Comparison of ENCODE assay signal across 8 mouse cellular contexts in the genomic region with DNA sequence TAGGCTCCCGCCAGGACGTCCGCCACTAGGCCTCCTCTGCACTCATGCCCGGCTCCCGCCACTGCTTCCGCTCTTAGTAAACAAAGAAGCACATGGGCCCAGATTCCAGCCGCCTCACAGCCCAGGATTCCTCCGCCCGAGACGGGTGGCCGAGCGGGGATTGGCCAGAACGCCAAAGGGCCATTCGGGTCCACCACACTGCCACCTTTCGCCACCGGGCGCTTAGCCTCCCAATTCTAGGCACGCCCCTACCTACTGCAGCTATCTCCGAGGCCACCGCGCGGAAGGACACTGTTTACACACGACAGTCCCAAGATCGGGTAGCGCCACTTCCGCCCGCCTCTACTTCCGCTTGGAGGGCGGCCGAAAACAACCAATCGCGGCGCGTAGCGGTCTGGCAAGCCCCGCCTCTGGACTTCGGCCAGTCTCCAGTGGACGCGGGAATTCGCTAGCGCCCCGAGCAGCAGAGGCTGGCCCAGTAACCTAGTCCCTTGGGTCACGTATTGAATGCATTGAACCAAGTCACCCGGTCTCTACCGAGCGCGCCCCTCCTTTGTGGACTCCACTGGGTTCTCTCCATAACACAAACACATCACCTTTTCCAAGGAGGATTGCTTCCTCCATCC. TPM values are rescaled to one million over a fixed set of nuclear protein-coding genes. Genes with fewer than 3 reads are reported as not detected.
DNase-seq lines count a peak whose midpoint lies in the region; ATAC-seq lines count a peak whose summit lies in the region.

No protein-coding gene starts in this region.

- no peaks in the 10 kb centered on the region for H3K9me3 ChIP-seq in intestine, embryonic 14.5 days (ENCODE audit: control insufficient read depth, low read length)

- no peaks in the 10 kb centered on the region for H3K27me3 ChIP-seq in intestine, embryonic 14.5 days (replicated peaks; ENCODE audit: control insufficient read depth, insufficient read depth, low read length)

- peak; percentile 97 to 99 for DNase-seq in adrenal gland, adult (ENCODE audit: inconsistent age in 2 of 2, low spot score in 1 of 2)
- DNase-seq in embryo, embryonic 10.5 days (ENCODE audit: low spot score) = peak; percentile 98
- DNase-seq in gastrocnemius, postnatal 14 days = peak; percentile 97
- DNase-seq in intestine, embryonic 14.5 days (ENCODE audit: low spot score) = peak; percentile 98
- DNase-seq in left cerebral cortex, postnatal 14 days (ENCODE audit: low spot score in 2 of 2) = peak; percentile 95 to 97
- DNase-seq in mesoderm, embryonic 11.5 days (ENCODE audit: low read depth, low spot score) = peak; percentile 98
- peak; percentile 91 to 92 for DNase-seq in right cerebral cortex, postnatal 36 days (ENCODE audit: low spot score in 2 of 2)
- peak; percentile 97 for DNase-seq in yolk sac, embryonic 10.5 days (ENCODE audit: low spot score)

- H3K4me1 ChIP-seq in intestine, embryonic 14.5 days (replicated peaks; ENCODE audit: control insufficient read depth, insufficient read depth, low read length) = peaks cover 19% of the 10 kb centered on the region

- H3K9ac ChIP-seq in intestine, embryonic 14.5 days (ENCODE audit: low read length) = peak overlapping the region; percentile 83

- under 1% methylated on average over 47 of the region's 47 CpGs for WGBS in intestine, embryonic 14.5 days

- peaks cover 62% of the 10 kb centered on the region for H3K36me3 ChIP-seq in intestine, embryonic 14.5 days (ENCODE audit: control insufficient read depth, insufficient read depth, low read length)

- peak overlapping the region; percentile 72 for H3K4me2 ChIP-seq in intestine, embryonic 14.5 days (ENCODE audit: low read length)

- intact Hi-C loops in gastrocnemius, postnatal 14 days (cut with DNase I; ENCODE audit: low total_unique reads) = no loop called here
- intact Hi-C loops in left cerebral cortex, postnatal 14 days (cut with DNase I) = no loop called here

- peak; percentile 90 for ATAC-seq in intestine, embryonic 14.5 days (replicated peaks; ENCODE audit: low FRiP score, low TSS enrichment, low read depth)

- peak overlapping the region; percentile 94 for H3K27ac ChIP-seq in intestine, embryonic 14.5 days (ENCODE audit: low read depth)

- peak overlapping the region; percentile 79 for H3K4me3 ChIP-seq in intestine, embryonic 14.5 days (ENCODE audit: low read depth, low read length)

RNA-seq across cellular contexts. Expression of gene Ap4m1, which starts 0.8 kb away (rescaled TPM):
- 10 to 100 TPM in 1 of 2 experiments, 1 to 10 TPM in 1; 7.6 to 10.1 TPM for total RNA-seq in gastrocnemius, postnatal 14 days (2021)
- polyA plus RNA-seq in intestine, embryonic 14.5 days (2014; fragmentation: Nextera tagmentation; extraction: Ambion mirVana) = 19.1 and 21.7 TPM in 2 replicates
- total RNA-seq in left cerebral cortex, postnatal 14 days (2021) = 10 to 100 TPM; 21.6 to 24.8 TPM

RNA-seq across cellular contexts. Expression of gene Mcm7, which starts 1.2 kb away (rescaled TPM):
- 10 to 100 TPM; 10.7 to 11.8 TPM for total RNA-seq in gastrocnemius, postnatal 14 days (2021)
- 182 and 207 TPM in 2 replicates for polyA plus RNA-seq in intestine, embryonic 14.5 days (2014; fragmentation: Nextera tagmentation; extraction: Ambion mirVana)
- 10 to 100 TPM; 11.8 to 14.2 TPM for total RNA-seq in left cerebral cortex, postnatal 14 days (2021)

RNA-seq across cellular contexts. Expression of gene Cops6, which starts 10.2 kb away (rescaled TPM):
- 100 to 1,000 TPM; 107 to 110 TPM for total RNA-seq in gastrocnemius, postnatal 14 days (2021)
- polyA plus RNA-seq in intestine, embryonic 14.5 days (2014; fragmentation: Nextera tagmentation; extraction: Ambion mirVana) = 250 and 257 TPM in 2 replicates
- 100 to 1,000 TPM; 137 to 142 TPM for total RNA-seq in left cerebral cortex, postnatal 14 days (2021)

RNA-seq across cellular contexts. Expression of gene Zfp113, which starts 15.5 kb away (rescaled TPM):
- total RNA-seq in gastrocnemius, postnatal 14 days (2021) = 1 to 10 TPM; 5.3 to 6.0 TPM
- polyA plus RNA-seq in intestine, embryonic 14.5 days (2014; fragmentation: Nextera tagmentation; extraction: Ambion mirVana) = 14.5 and 15.1 TPM in 2 replicates
- total RNA-seq in left cerebral cortex, postnatal 14 days (2021) = 1 to 10 TPM; 8.9 to 9.2 TPM

RNA-seq across cellular contexts. Expression of gene Taf6, which starts 16.2 kb away (rescaled TPM):
- total RNA-seq in gastrocnemius, postnatal 14 days (2021) = 10 to 100 TPM; 20.8 to 24.8 TPM
- 82.6 and 90.3 TPM in 2 replicates for polyA plus RNA-seq in intestine, embryonic 14.5 days (2014; fragmentation: Nextera tagmentation; extraction: Ambion mirVana)
- 10 to 100 TPM; 33.0 to 35.8 TPM for total RNA-seq in left cerebral cortex, postnatal 14 days (2021)

Comparison
In these comparisons a context has a peak if more than half of its experiments do, and no peak if none do; other contexts are left out.
1. Peak in every context shown above with its lines: DNase-seq, ATAC-seq, H3K4me3 ChIP-seq and H3K27ac ChIP-seq.